Mouse (Mus musculus): ENCODE data around the gene Ankrd44. TPM values are rescaled to one million over a fixed set of nuclear protein-coding genes. Genes with fewer than 3 reads are reported as not detected.

Gene Ankrd44
- polyA plus RNA-seq, 1 experiment from 2014 or later, result 16.0 TPM

DNA sequence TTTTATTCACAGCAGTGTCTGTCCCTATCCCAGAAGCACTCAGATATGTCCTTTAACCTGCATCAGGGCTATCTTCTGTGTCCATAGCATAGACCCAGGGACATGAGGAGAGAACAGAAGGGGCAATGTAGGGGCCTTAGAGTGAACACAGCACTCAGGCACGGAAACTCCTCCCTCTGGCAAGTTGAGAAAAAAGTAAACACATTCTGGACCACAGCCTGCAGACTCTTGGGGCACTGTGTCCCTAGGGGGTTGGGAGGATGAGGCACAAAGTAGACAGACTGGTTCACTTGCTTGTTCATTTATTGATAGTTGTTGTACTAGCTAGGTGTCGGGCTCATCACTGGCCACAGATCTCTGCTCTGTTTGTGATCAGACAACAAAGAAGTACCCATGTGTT is 199.6 kb downstream of the Ankrd44 start:
- H3K9me3 ChIP-seq (ENCODE audit: control insufficient read depth, low read length), result no peaks in the 10 kb centered on the region
- no peak overlapping the region for H3K9ac ChIP-seq (ENCODE audit: low read length)
- no peak for DNase-seq (ENCODE audit: low spot score)
- ATAC-seq (replicated peaks; ENCODE audit: low FRiP score, low TSS enrichment, low read depth), result no peak
- H3K4me2 ChIP-seq (ENCODE audit: low read length), result no peak overlapping the region
- 52% methylated on average over 2 of the region's 2 CpGs for WGBS
- H3K4me1 ChIP-seq (replicated peaks; ENCODE audit: control insufficient read depth, insufficient read depth, low read length), result no peaks in the 10 kb centered on the region
- no peaks in the 10 kb centered on the region for H3K27me3 ChIP-seq (replicated peaks; ENCODE audit: control insufficient read depth, insufficient read depth, low read length)
- no peak overlapping the region for H3K4me3 ChIP-seq (ENCODE audit: low read depth, low read length)
- H3K36me3 ChIP-seq (ENCODE audit: control insufficient read depth, insufficient read depth, low read length), result 0 out of 2 replicates have a peak, but pooled peaks cover 6% of the 10 kb centered on the region
- H3K27ac ChIP-seq (ENCODE audit: low read depth), result no peak overlapping the region

DNA sequence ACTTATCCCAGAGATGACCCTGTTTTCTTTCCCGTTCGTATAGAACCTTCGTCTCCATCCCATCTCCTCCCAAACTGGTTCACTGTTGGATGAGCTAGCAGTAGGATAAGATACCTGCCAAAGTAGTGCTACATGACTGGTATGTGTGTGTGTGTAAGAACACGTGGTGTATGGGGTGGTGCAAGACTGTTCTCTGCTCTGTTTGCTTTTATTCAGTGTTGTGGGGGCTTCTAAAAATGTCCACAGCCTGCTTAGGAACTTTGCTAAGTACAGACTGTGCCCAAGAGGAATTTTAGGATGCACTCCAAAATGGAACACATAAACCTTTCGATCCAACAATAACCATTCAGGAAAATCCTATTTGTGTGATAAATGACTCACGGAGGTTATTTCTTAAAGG is 209.3 kb downstream of the Ankrd44 start:
- Histone ChIP-seq H3K4me2 (ENCODE audit: low read length) (no peak overlapping the region), H3K4me3 (ENCODE audit: low read depth, low read length) (no peak overlapping the region), H3K9ac (ENCODE audit: low read length) (no peak overlapping the region), H3K9me3 (ENCODE audit: control insufficient read depth, low read length) (no peaks in the 10 kb centered on the region), H3K4me1 (replicated peaks; ENCODE audit: control insufficient read depth, insufficient read depth, low read length) (0 out of 2 replicates have a peak, but pooled peaks cover 2% of the 10 kb centered on the region), H3K36me3 (ENCODE audit: control insufficient read depth, insufficient read depth, low read length) (no peaks in the 10 kb centered on the region), H3K27ac (ENCODE audit: low read depth) (no peak overlapping the region), H3K27me3 (replicated peaks; ENCODE audit: control insufficient read depth, insufficient read depth, low read length) (no peaks in the 10 kb centered on the region)
- WGBS, result 93% methylated on average over 6 of the region's 6 CpGs
- ATAC-seq (replicated peaks; ENCODE audit: low FRiP score, low TSS enrichment, low read depth) (no peak), DNase-seq (ENCODE audit: low spot score) (no peak)

DNA sequence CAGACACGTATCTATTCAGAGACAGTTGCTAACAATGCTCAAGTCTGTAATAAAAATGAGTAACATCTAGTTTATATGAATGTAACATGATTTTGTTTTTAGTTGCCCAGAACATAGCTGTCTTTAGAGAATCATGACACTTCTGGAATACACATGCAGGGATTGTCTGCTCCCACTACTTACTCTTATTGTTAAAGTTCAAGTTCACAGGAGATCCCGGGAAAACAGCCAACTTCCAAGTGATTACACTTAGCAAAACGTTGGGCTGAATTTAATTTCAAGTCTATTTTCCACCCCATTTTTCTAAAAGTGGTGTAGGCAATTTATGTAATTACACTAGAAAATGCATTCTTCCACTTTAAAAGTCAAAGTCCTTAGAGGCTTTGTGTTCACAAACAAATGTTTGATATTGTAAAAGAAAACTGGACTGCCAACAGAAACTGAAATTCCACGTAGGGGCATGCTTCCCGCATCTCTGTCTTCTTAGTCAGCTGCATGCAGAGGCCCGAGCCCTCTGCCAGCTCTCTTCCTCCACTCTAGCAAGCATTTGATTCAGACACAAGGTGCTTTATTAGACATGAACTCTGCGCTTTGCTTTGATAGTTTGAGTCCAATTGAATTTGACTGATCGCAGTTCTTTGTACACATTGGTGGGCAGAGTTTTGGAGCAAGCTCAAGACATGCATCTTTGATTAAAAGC is 211.0 kb downstream of the Ankrd44 start:
- 0 out of 2 replicates have a peak, but pooled peaks cover 2% of the 10 kb centered on the region for H3K4me1 ChIP-seq (replicated peaks; ENCODE audit: control insufficient read depth, insufficient read depth, low read length)
- WGBS, result 67% methylated on average over 8 of the region's 8 CpGs
- no peaks in the 10 kb centered on the region for H3K27me3 ChIP-seq (replicated peaks; ENCODE audit: control insufficient read depth, insufficient read depth, low read length)
- ATAC-seq (replicated peaks; ENCODE audit: low FRiP score, low TSS enrichment, low read depth) (no peak), DNase-seq (ENCODE audit: low spot score) (no peak)
- H3K9me3 ChIP-seq (ENCODE audit: control insufficient read depth, low read length), result no peaks in the 10 kb centered on the region
- H3K27ac ChIP-seq (ENCODE audit: low read depth), result no peak overlapping the region
- H3K4me2 ChIP-seq (ENCODE audit: low read length), result no peak overlapping the region
- H3K9ac ChIP-seq (ENCODE audit: low read length), result no peak overlapping the region
- no peak overlapping the region for H3K4me3 ChIP-seq (ENCODE audit: low read depth, low read length)
- H3K36me3 ChIP-seq (ENCODE audit: control insufficient read depth, insufficient read depth, low read length), result no peaks in the 10 kb centered on the region

DNA sequence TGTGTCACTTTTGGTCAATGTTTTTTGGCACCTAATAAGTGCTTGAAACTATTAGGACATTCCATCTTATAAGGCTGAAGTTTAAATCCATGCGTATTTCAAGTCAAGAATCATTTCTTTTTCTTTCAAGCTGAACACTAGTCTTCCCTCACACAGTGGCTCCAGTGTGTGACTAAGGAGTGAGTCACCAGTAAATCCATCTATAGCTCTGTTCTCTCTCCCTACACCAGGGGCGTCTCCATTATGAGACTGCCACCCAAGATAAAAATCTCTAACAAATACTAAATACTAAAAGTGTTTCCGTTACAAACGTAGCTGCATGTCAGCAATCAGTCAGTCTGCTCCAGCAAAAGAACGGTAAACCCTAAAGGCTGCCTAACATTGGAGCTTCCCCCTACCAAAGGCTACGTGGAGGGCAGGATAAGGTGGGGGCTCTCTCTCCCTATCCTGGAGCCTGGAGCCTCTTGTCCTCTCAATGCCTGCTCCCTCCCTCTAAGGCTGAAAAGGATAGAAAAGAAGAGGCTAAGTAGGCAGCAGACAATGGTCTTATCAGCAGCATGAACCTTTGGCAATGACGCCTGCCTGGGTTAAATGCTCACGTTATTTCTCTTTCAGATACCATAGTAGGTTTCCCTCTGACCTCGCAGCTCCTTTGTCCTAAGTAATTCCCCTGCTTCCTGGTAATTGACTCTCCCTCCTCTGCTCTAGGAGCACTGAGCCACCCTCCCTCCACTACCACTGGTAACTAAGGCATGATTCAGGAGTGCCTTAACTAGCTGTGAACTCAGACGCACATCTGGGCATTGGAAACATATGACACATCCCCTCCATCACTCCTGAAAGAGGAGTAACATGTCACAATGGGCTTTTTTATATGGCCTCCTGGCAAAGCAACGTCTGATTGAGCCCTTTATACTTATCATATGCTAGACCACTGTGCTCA is 212.7 kb downstream of the Ankrd44 start:
- 0 out of 2 replicates have a peak, but pooled peaks cover 2% of the 10 kb centered on the region for H3K4me1 ChIP-seq (replicated peaks; ENCODE audit: control insufficient read depth, insufficient read depth, low read length)
- H3K36me3 ChIP-seq (ENCODE audit: control insufficient read depth, insufficient read depth, low read length), result no peaks in the 10 kb centered on the region
- H3K9ac ChIP-seq (ENCODE audit: low read length), result no peak overlapping the region
- no peak overlapping the region for H3K27ac ChIP-seq (ENCODE audit: low read depth)
- DNase-seq (ENCODE audit: low spot score) (no peak), ATAC-seq (replicated peaks; ENCODE audit: low FRiP score, low TSS enrichment, low read depth) (no peak)
- 56% methylated on average over 11 of the region's 11 CpGs for WGBS
- H3K27me3 ChIP-seq (replicated peaks; ENCODE audit: control insufficient read depth, insufficient read depth, low read length), result no peaks in the 10 kb centered on the region
- H3K9me3 ChIP-seq (ENCODE audit: control insufficient read depth, low read length), result no peaks in the 10 kb centered on the region
- no peak overlapping the region for H3K4me2 ChIP-seq (ENCODE audit: low read length)
- no peak overlapping the region for H3K4me3 ChIP-seq (ENCODE audit: low read depth, low read length)

DNA sequence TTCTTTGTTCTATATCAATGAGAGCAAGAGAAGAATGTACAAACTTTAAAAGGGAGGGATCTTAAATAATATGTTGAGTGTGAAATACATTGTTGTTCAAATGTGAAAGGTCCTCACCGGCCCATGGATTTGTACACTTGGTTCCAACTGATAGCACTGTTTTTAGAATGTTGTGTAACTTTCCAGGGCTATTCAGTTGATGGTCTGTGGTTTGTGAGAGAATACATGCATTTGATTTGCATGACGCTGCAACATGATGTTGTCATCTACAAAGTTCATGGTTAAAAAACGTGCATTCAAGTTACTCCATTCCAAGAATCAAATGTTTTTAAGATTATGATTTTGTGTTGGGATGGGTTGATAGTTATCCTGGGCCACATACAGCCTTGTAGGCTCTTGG is 214.6 kb downstream of the Ankrd44 start:
- WGBS, result 92% methylated on average over 3 of the region's 3 CpGs
- 0 out of 2 replicates have a peak, but pooled peaks cover 2% of the 10 kb centered on the region for H3K4me1 ChIP-seq (replicated peaks; ENCODE audit: control insufficient read depth, insufficient read depth, low read length)
- H3K4me2 ChIP-seq (ENCODE audit: low read length), result no peak overlapping the region
- H3K4me3 ChIP-seq (ENCODE audit: low read depth, low read length), result no peak overlapping the region
- H3K36me3 ChIP-seq (ENCODE audit: control insufficient read depth, insufficient read depth, low read length), result no peaks in the 10 kb centered on the region
- DNase-seq (ENCODE audit: low spot score) (no peak), ATAC-seq (replicated peaks; ENCODE audit: low FRiP score, low TSS enrichment, low read depth) (no peak)
- H3K27me3 ChIP-seq (replicated peaks; ENCODE audit: control insufficient read depth, insufficient read depth, low read length), result no peaks in the 10 kb centered on the region
- no peak overlapping the region for H3K9ac ChIP-seq (ENCODE audit: low read length)
- H3K9me3 ChIP-seq (ENCODE audit: control insufficient read depth, low read length), result no peaks in the 10 kb centered on the region
- H3K27ac ChIP-seq (ENCODE audit: low read depth), result no peak overlapping the region

DNA sequence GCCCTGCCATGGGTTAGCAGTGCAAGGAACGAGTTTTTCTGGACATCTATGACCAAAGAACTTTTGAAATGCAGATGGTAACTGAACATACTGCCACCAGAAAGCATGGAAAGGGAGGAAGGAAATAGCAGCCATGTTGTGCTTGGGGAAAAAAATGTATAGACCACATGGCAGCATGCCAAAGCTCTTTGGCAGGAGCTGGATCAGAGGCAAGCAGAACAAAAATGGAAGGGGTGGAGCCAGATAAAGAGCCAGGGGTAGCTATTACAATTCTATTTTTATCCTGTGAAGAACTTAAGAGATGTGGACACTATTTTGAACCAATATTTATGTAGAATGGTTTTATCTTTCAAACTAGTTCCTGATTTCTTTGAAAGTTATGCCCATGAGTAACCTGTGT is 215.6 kb downstream of the Ankrd44 start:
- H3K4me3 ChIP-seq (ENCODE audit: low read depth, low read length), result no peak overlapping the region
- H3K27ac ChIP-seq (ENCODE audit: low read depth), result no peak overlapping the region
- ATAC-seq (replicated peaks; ENCODE audit: low FRiP score, low TSS enrichment, low read depth), result no peak
- no peak for DNase-seq (ENCODE audit: low spot score)
- H3K9ac ChIP-seq (ENCODE audit: low read length), result no peak overlapping the region
- no peaks in the 10 kb centered on the region for H3K27me3 ChIP-seq (replicated peaks; ENCODE audit: control insufficient read depth, insufficient read depth, low read length)
- no peaks in the 10 kb centered on the region for H3K36me3 ChIP-seq (ENCODE audit: control insufficient read depth, insufficient read depth, low read length)
- 0 out of 2 replicates have a peak, but pooled peaks cover 2% of the 10 kb centered on the region for H3K4me1 ChIP-seq (replicated peaks; ENCODE audit: control insufficient read depth, insufficient read depth, low read length)
- WGBS, result 81% methylated on average over 1 of the region's 1 CpGs
- no peak overlapping the region for H3K4me2 ChIP-seq (ENCODE audit: low read length)
- no peaks in the 10 kb centered on the region for H3K9me3 ChIP-seq (ENCODE audit: control insufficient read depth, low read length)

- Histone ChIP-seq H3K27me3 (replicated peaks; ENCODE audit: control insufficient read depth, insufficient read depth, low read length) (no peaks in the 10 kb centered on the region), H3K4me2 (ENCODE audit: low read length) (no peak overlapping the region), H3K9ac (ENCODE audit: low read length) (no peak overlapping the region), H3K9me3 (ENCODE audit: control insufficient read depth, low read length) (no peaks in the 10 kb centered on the region), H3K4me1 (replicated peaks; ENCODE audit: control insufficient read depth, insufficient read depth, low read length) (no peaks in the 10 kb centered on the region), H3K4me3 (ENCODE audit: low read depth, low read length) (no peak overlapping the region), H3K36me3 (ENCODE audit: control insufficient read depth, insufficient read depth, low read length) (no peaks in the 10 kb centered on the region), H3K27ac (ENCODE audit: low read depth) (no peak overlapping the region)
- no peak for DNase-seq (ENCODE audit: low spot score)
- WGBS, result 89% methylated on average over 8 of the region's 8 CpGs
- no peak for ATAC-seq (replicated peaks; ENCODE audit: low FRiP score, low TSS enrichment, low read depth)
Measured at GRCm38 (mm10) chr1:54707888-54708565, 218.2 kb downstream of the Ankrd44 start.

GRCm38 (mm10) chr1:54707036-54707887 is 218.9 kb downstream of the Ankrd44 start:
- no peak for DNase-seq (ENCODE audit: low spot score)

More at GRCm38 (mm10) chr1:54707036-54707887, 218.9 kb downstream of the Ankrd44 start:
- no peaks in the 10 kb centered on the region for H3K4me1 ChIP-seq (replicated peaks; ENCODE audit: control insufficient read depth, insufficient read depth, low read length)
- H3K9ac ChIP-seq (ENCODE audit: low read length), result no peak overlapping the region
- no peak overlapping the region for H3K27ac ChIP-seq (ENCODE audit: low read depth)
- no peaks in the 10 kb centered on the region for H3K36me3 ChIP-seq (ENCODE audit: control insufficient read depth, insufficient read depth, low read length)
- no peak overlapping the region for H3K4me2 ChIP-seq (ENCODE audit: low read length)
- no peak overlapping the region for H3K4me3 ChIP-seq (ENCODE audit: low read depth, low read length)
- ATAC-seq (replicated peaks; ENCODE audit: low FRiP score, low TSS enrichment, low read depth), result no peak
- no peaks in the 10 kb centered on the region for H3K27me3 ChIP-seq (replicated peaks; ENCODE audit: control insufficient read depth, insufficient read depth, low read length)
- H3K9me3 ChIP-seq (ENCODE audit: control insufficient read depth, low read length), result no peaks in the 10 kb centered on the region
- WGBS, result 78% methylated on average over 10 of the region's 10 CpGs
